Mouse (Mus musculus) midbrain, postnatal 0 days (tissue): Measurements from ENCODE around the gene Serpina11. TPM values are rescaled to one million over a fixed set of nuclear protein-coding genes. Genes with fewer than 3 reads are reported as not detected.

Source experiments
- ATAC-seq: fragments of 200-750 bp; cut with Nextera tagmentation; 2 replicates; pipeline ENCODE4 v1.8.0; 2017; ENCODE audit warnings: moderate number of reproducible peaks, mild to moderate bottlenecking, moderate TSS enrichment, moderate library complexity; ENCODE audit not compliant: low FRiP score
- DNase-seq: peaks from one replicate; pipeline ENCODE4 v3.0.0-alpha.2; 2015; ENCODE audit warnings: low spot score
- H3K27ac ChIP-seq: fragments of 300-500 bp; sonication (generic); 2 replicates; pipeline ENCODE4 v1.5.1; 2014; ENCODE audit warnings: low read depth, mild to moderate bottlenecking, low read length, mixed read lengths
- H3K27me3 ChIP-seq: fragments of 300-500 bp; sonication (generic); 2 replicates; pipeline ENCODE4 v1.6.1; 2014; ENCODE audit warnings: low read length, control low read depth, mixed read lengths; ENCODE audit not compliant: insufficient read depth
- H3K36me3 ChIP-seq: fragments of 300-500 bp; sonication (generic); 2 replicates; pipeline ENCODE4 v1.6.1; 2014; ENCODE audit warnings: low read length, control low read depth, mixed read lengths; ENCODE audit not compliant: insufficient read depth
- H3K4me1 ChIP-seq: fragments of 300-500 bp; sonication (generic); 2 replicates; pipeline ENCODE4 v1.6.1; 2014; ENCODE audit warnings: mild to moderate bottlenecking, control low read depth, antibody characterized with exemption, low read length, mixed read lengths; ENCODE audit not compliant: insufficient read depth
- H3K4me2 ChIP-seq: fragments of 300-500 bp; sonication (generic); 2 replicates; pipeline ENCODE4 v1.6.1; 2014; ENCODE audit warnings: low read depth, mild to moderate bottlenecking, low read length, mixed read lengths; ENCODE audit not compliant: poor library complexity, severe bottlenecking
- H3K4me3 ChIP-seq: fragments of 300-500 bp; sonication (generic); 2 replicates; pipeline ENCODE4 v1.5.1; 2014; ENCODE audit warnings: low read depth, mild to moderate bottlenecking, low read length, moderate library complexity
- H3K9ac ChIP-seq: fragments of 300-500 bp; sonication (generic); replicated peaks from 2 replicates; pipeline ENCODE4 v1.6.1; 2014; ENCODE audit warnings: mild to moderate bottlenecking, low read length, moderate library complexity, mixed read lengths; ENCODE audit not compliant: poor library complexity, severe bottlenecking
- H3K9me3 ChIP-seq: fragments of 300-500 bp; sonication (generic); 2 replicates; pipeline ENCODE4 v1.6.1; 2016; ENCODE audit warnings: low read length, control low read depth
- CTCF ChIP-seq: IDR thresholded peaks from 2 replicates; pipeline ENCODE4 v1.5.1; 2016; ENCODE audit warnings: antibody characterized with exemption, mild to moderate bottlenecking
- WGBS: fragments of 180-500 bp; shearing (Covaris S2); extraction: QIAGEN DNeasy Blood & Tissue Kit; methylation state at CpG from one replicate; pipeline ENCODE4 v1.1.7; 2014; 5-methylcytosine and 5-hydroxymethylcytosine counted together
- polyA plus RNA-seq: library from polyadenylated mRNA; unstranded; fragments of >200 nt; fragmentation: Nextera tagmentation; extraction: Ambion mirVana; gene quantifications from 2 replicates; pipeline ENCODE4 v1.2.1, GENCODE M21; 2015
- total RNA-seq: library from RNA; depleted of rRNA; stranded (reverse); fragments of >200 nt; gene quantifications from 2 replicates; pipeline ENCODE4 v1.2.3, GENCODE M21; 2014

Gene Serpina11
- total and polyA plus RNA-seq, 2 experiments from 2014 or later = not detected

DNA sequence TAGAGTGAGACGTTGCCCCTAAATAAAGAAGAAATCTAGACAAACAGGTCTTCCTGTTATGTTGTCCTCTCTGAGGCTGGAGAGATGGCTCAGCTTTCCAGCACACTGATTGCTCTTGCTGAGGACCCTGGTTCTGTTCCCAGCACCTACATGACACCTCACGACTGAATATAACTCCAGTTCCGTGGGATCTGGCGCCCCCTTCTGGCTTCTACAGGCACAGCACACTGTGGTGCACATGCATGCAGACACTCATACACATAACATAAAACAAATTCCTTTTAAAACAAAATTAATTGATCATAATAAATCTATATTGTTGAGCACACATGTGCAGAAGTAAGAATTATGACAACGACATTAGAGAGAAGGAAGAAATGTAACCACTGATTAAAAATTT is 14.9 kb upstream of the Serpina11 start:
- Histone ChIP-seq H3K27ac (no peak overlapping the region), H3K4me2 (no peak overlapping the region), H3K9me3 (no peaks in the 10 kb centered on the region), H3K36me3 (no peaks in the 10 kb centered on the region), H3K27me3 (no peaks in the 10 kb centered on the region), H3K9ac (no peak overlapping the region), H3K4me1 (no peaks in the 10 kb centered on the region), H3K4me3 (no peak overlapping the region)
- DNase-seq (no peak), ATAC-seq (no peak)
- peak; percentile 31; the same call in 1 of the 2 replicates for TF ChIP-seq CTCF
- WGBS = 82% methylated on average over 5 of the region's 5 CpGs

DNA sequence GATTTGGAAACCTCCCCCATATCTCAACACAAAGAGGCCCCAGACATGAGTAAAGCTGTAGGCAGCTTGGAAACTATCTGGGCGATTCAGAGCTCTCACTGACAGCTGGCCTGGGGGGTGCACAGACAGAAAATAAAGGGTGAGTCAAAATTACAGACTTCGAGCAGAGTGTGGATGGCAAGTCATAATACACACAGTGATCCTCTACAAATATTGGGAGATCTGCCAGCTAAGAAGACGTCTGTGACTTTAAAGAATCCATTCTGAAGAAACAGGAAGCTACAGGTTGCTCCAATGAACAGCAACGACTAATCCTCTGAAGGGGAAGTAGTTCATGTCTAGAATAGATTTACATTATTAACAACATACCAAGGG is 13.5 kb upstream of the Serpina11 start:
- no peaks in the 10 kb centered on the region for H3K27me3 ChIP-seq
- no peak overlapping the region for H3K27ac ChIP-seq
- no peaks in the 10 kb centered on the region for H3K36me3 ChIP-seq
- no peak overlapping the region for H3K4me3 ChIP-seq
- no peak for ATAC-seq
- DNase-seq = peak; percentile 8
- TF ChIP-seq CTCF = no peak
- no peak overlapping the region for H3K4me2 ChIP-seq
- H3K9ac ChIP-seq = no peak overlapping the region
- H3K9me3 ChIP-seq = no peaks in the 10 kb centered on the region
- WGBS = 57% methylated on average over 4 of the region's 4 CpGs
- no peaks in the 10 kb centered on the region for H3K4me1 ChIP-seq

DNA sequence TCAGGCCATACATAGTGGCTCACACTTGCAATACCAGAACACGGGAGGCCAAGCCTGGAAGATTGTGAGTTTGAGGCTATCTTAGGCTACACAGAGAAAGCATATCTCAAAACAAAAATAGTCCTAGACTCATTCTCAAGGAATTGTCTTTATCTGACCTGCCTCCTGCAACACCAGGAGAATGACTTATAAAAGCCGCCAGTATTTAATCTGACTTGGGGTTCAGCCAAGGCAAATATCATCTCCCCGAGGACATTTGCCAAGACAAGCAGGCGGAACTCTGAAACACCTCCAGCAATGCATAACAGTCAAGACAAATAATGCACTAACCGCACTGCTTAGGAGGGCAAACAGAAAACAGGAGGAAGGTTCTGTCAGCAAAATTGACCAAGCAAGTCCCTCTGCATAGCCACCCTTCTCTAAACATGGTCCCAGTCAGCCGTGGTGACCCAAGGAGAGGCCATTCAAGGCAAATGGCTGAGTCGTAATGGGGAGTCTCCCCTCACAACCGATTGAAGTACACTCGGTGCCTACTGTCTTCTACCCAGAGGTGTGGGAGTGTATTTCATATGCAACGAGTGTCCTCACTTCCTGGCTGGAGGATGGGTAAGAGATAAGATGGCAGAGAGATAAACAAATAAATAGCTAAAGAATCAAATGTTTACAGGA is 12.9 kb upstream of the Serpina11 start:
- Histone ChIP-seq H3K9me3 (no peaks in the 10 kb centered on the region), H3K4me2 (no peak overlapping the region), H3K36me3 (no peaks in the 10 kb centered on the region), H3K4me1 (no peaks in the 10 kb centered on the region), H3K27me3 (no peaks in the 10 kb centered on the region), H3K4me3 (no peak overlapping the region), H3K27ac (no peak overlapping the region), H3K9ac (no peak overlapping the region)
- TF ChIP-seq CTCF = no peak
- 79% methylated on average over 10 of the region's 10 CpGs for WGBS
- ATAC-seq (no peak), DNase-seq (no peak)

DNA sequence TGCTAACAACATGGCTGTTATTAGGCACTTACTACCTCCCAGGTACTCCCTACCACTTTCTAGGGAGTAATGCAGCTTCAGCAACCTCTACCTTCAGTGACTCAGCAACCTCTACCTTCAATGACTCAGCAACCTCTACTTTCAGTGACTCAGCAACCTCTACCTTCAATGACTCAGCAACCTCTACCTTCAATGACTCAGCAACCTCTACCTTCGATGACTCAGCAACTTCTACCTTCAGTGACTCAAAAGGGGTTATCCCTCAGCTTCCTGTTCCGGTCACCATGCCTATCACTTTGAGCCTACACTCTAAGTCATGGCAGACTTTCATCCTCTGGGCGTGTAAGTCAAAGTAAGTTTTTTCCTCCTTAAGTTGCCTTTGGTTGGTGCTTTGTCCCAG is 10.8 kb upstream of the Serpina11 start:
- 94% methylated on average over 3 of the region's 3 CpGs for WGBS
- Histone ChIP-seq H3K36me3 (no peaks in the 10 kb centered on the region), H3K4me2 (no peak overlapping the region), H3K9me3 (no peaks in the 10 kb centered on the region), H3K27ac (no peak overlapping the region), H3K4me3 (no peak overlapping the region), H3K9ac (no peak overlapping the region), H3K27me3 (no peaks in the 10 kb centered on the region), H3K4me1 (no peaks in the 10 kb centered on the region)
- TF ChIP-seq CTCF = no peak
- DNase-seq (no peak), ATAC-seq (no peak)

DNA sequence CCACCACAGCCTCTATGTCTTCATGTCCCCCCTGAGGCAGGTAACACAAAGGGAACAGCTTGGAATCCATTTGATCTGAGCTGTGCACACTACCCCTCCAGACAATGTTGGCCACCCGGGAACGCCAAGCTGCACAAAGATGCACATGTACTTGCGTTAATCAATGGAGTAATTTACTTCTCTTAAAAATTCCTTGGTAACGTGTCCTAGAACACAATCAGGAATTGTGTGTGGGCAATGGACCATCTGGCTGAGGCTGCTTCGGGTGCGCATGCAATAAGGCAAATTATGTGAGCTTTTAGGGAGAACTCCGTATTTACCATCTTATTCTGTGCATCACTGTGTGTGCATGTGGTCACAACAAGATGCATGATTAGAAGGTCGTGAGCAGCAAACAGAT is 9.9 kb upstream of the Serpina11 start:
- no peak for TF ChIP-seq CTCF
- Histone ChIP-seq H3K4me2 (no peak overlapping the region), H3K27ac (no peak overlapping the region), H3K4me1 (no peaks in the 10 kb centered on the region), H3K4me3 (no peak overlapping the region), H3K9ac (no peak overlapping the region), H3K9me3 (no peaks in the 10 kb centered on the region), H3K36me3 (no peaks in the 10 kb centered on the region), H3K27me3 (no peaks in the 10 kb centered on the region)
- 80% methylated on average over 8 of the region's 8 CpGs for WGBS
- DNase-seq = no peak
- ATAC-seq = no peak

GRCm38 (mm10) chr12:103996513-103996912 is 6.8 kb upstream of the Serpina11 start:
- no peak for ATAC-seq
- H3K27me3 ChIP-seq = no peaks in the 10 kb centered on the region
- no peak overlapping the region for H3K4me3 ChIP-seq
- WGBS = 62% methylated on average over 2 of the region's 2 CpGs
- no peak for DNase-seq
- H3K36me3 ChIP-seq = no peaks in the 10 kb centered on the region
- H3K4me2 ChIP-seq = no peak overlapping the region
- no peak for TF ChIP-seq CTCF
- no peak overlapping the region for H3K27ac ChIP-seq
- H3K9ac ChIP-seq = no peak overlapping the region
- H3K9me3 ChIP-seq = no peaks in the 10 kb centered on the region
- H3K4me1 ChIP-seq = no peaks in the 10 kb centered on the region
